Mouse (Mus musculus): ENCODE results near the gene Cyp4f40. TPM values are rescaled to one million over a fixed set of nuclear protein-coding genes. Genes with fewer than 3 reads are reported as not detected.
A peak's percentile ranks its signal among the peaks of the same experiment; 100 is the strongest.
"Not testable (repeated sequence)": the region's sequence is repeated elsewhere in the genome, so short reads cannot be mapped to it uniquely, and the experiment has no call there.

Cyp4f40 gene
- polyA plus RNA-seq (2016; fragmentation: Nextera tagmentation; extraction: Ambion mirVana) = not detected in 2 replicates

GRCm38 (mm10) chr17:32658712-32659111 lies at the start of gene Cyp4f40:
Gene Cyp4f40, plus strand, starts transcription at chr17:32658900.
- no peaks in the 10 kb centered on the region for H3K27me3 ChIP-seq (replicated peaks)

GRCm38 (mm10) chr17:32610231-32610630 lies 48.5 kb upstream of the Cyp4f40 start:
- H3K9me3 ChIP-seq (replicated peaks); H3K27ac ChIP-seq; ATAC-seq; H3K4me3 ChIP-seq; H3K9ac ChIP-seq; H3K4me1 ChIP-seq; H3K36me3 ChIP-seq; H3K4me2 ChIP-seq; H3K27me3 ChIP-seq (replicated peaks): not testable (repeated sequence)
- 52% methylated on average over 3 of the region's 3 CpGs for WGBS (ENCODE audit: insufficient replicate concordance)

More at GRCm38 (mm10) chr17:32658712-32659111, at the start of gene Cyp4f40:
- ATAC-seq = no peak
- H3K9ac ChIP-seq = no peak within 1 kb of the TSS
- H3K27ac ChIP-seq = no peak within 1 kb of the TSS
- WGBS (ENCODE audit: insufficient replicate concordance) = 46% methylated on average over 2 of the region's 2 CpGs
- H3K4me3 ChIP-seq = no peak within 1 kb of the TSS
- no peak within 1 kb of the TSS for H3K4me2 ChIP-seq
- no peaks in the 10 kb centered on the region for H3K36me3 ChIP-seq
- H3K9me3 ChIP-seq (replicated peaks) = no peaks in the 10 kb centered on the region
- H3K4me1 ChIP-seq = no peaks in the 10 kb centered on the region

- WGBS (ENCODE audit: insufficient replicate concordance) = 74% methylated on average over 3 of the region's 3 CpGs
- no peak for ATAC-seq
These were observed 47.8 kb upstream of the Cyp4f40 start for GRCm38 (mm10) chr17:32610896-32611295.

GRCm38 (mm10) chr17:32612417-32612816 lies 46.3 kb upstream of the Cyp4f40 start:
- no peaks in the 10 kb centered on the region for H3K9me3 ChIP-seq (replicated peaks)
- H3K9ac ChIP-seq = no peak overlapping the region
- H3K4me3 ChIP-seq = no peak overlapping the region
- WGBS (ENCODE audit: insufficient replicate concordance) = 29% methylated on average over 3 of the region's 3 CpGs
- H3K27me3 ChIP-seq (replicated peaks) = no peaks in the 10 kb centered on the region
- H3K4me2 ChIP-seq = no peak overlapping the region
- H3K36me3 ChIP-seq = no peaks in the 10 kb centered on the region
- no peak overlapping the region for H3K27ac ChIP-seq
- ATAC-seq = no peak
- no peaks in the 10 kb centered on the region for H3K4me1 ChIP-seq

More at GRCm38 (mm10) chr17:32610896-32611295, 47.8 kb upstream of the Cyp4f40 start:
- H3K4me3 ChIP-seq = no peak overlapping the region
- no peaks in the 10 kb centered on the region for H3K27me3 ChIP-seq (replicated peaks)
- no peaks in the 10 kb centered on the region for H3K9me3 ChIP-seq (replicated peaks)
- H3K4me1 ChIP-seq = no peaks in the 10 kb centered on the region
- no peaks in the 10 kb centered on the region for H3K36me3 ChIP-seq
- no peak overlapping the region for H3K4me2 ChIP-seq
- H3K27ac ChIP-seq = no peak overlapping the region
- no peak overlapping the region for H3K9ac ChIP-seq

GRCm38 (mm10) chr17:32617252-32617651 lies 41.4 kb upstream of the Cyp4f40 start:
- no peak overlapping the region for H3K27ac ChIP-seq
- 45% methylated on average over 1 of the region's 1 CpGs for WGBS (ENCODE audit: insufficient replicate concordance)
- H3K4me1 ChIP-seq = no peaks in the 10 kb centered on the region
- H3K4me2 ChIP-seq = no peak overlapping the region
- no peak for ATAC-seq
- H3K36me3 ChIP-seq = no peaks in the 10 kb centered on the region
- H3K4me3 ChIP-seq = no peak overlapping the region
- H3K27me3 ChIP-seq (replicated peaks) = no peaks in the 10 kb centered on the region
- peaks cover 6% of the 10 kb centered on the region; the same call in 1 of the 2 replicates for H3K9me3 ChIP-seq (replicated peaks)
- H3K9ac ChIP-seq = no peak overlapping the region

- 54% methylated on average over 4 of the region's 4 CpGs for WGBS (ENCODE audit: insufficient replicate concordance)
- not testable (repeated sequence) for H3K4me2 ChIP-seq; ATAC-seq; H3K27me3 ChIP-seq (replicated peaks); H3K27ac ChIP-seq; H3K4me1 ChIP-seq; H3K9ac ChIP-seq; H3K36me3 ChIP-seq; H3K9me3 ChIP-seq (replicated peaks); H3K4me3 ChIP-seq
These were observed 37.7 kb upstream of the Cyp4f40 start, which contains the start of gene Cyp4f37 for GRCm38 (mm10) chr17:32621018-32621417. Gene Cyp4f37, plus strand, starts transcription at chr17:32621309.

- not testable (repeated sequence) for ATAC-seq
- WGBS (ENCODE audit: insufficient replicate concordance) = 70% methylated on average over 7 of the region's 7 CpGs
These were observed 29.0 kb upstream of the Cyp4f40 start for GRCm38 (mm10) chr17:32629726-32630125.

GRCm38 (mm10) chr17:32631936-32632335 lies 26.8 kb upstream of the Cyp4f40 start:
- no peaks in the 10 kb centered on the region for H3K36me3 ChIP-seq
- no peak overlapping the region for H3K27ac ChIP-seq
- peaks cover 4% of the 10 kb centered on the region; the same call in 1 of the 2 replicates for H3K4me1 ChIP-seq
- ATAC-seq = no peak
- H3K9ac ChIP-seq = no peak overlapping the region
- no peaks in the 10 kb centered on the region for H3K9me3 ChIP-seq (replicated peaks)
- no peaks in the 10 kb centered on the region for H3K27me3 ChIP-seq (replicated peaks)
- H3K4me3 ChIP-seq = no peak overlapping the region
- no peak overlapping the region for H3K4me2 ChIP-seq
- 46% methylated on average over 3 of the region's 3 CpGs for WGBS (ENCODE audit: insufficient replicate concordance)

More at GRCm38 (mm10) chr17:32629726-32630125, 29.0 kb upstream of the Cyp4f40 start:
- H3K4me2 ChIP-seq; H3K27ac ChIP-seq; H3K4me1 ChIP-seq; H3K36me3 ChIP-seq; H3K27me3 ChIP-seq (replicated peaks); H3K9ac ChIP-seq; H3K9me3 ChIP-seq (replicated peaks); H3K4me3 ChIP-seq: not testable (repeated sequence)

GRCm38 (mm10) chr17:32634242-32634971 lies 24.3 kb upstream of the Cyp4f40 start:
- 0 out of 2 replicates have a peak, but pooled peaks have one; percentile 27 for ATAC-seq
- not testable (repeated sequence) for H3K4me1 ChIP-seq; H3K27me3 ChIP-seq (replicated peaks); H3K9me3 ChIP-seq (replicated peaks); H3K36me3 ChIP-seq; H3K9ac ChIP-seq; H3K27ac ChIP-seq
- H3K4me3 ChIP-seq = peak overlapping the region; percentile 23; the same call in 1 of the 2 replicates
- H3K4me2 ChIP-seq = peak overlapping the region; percentile 57
- WGBS (ENCODE audit: insufficient replicate concordance) = 80% methylated on average over 9 of the region's 9 CpGs

GRCm38 (mm10) chr17:32634972-32635314 lies 23.8 kb upstream of the Cyp4f40 start:
- no peaks in the 10 kb centered on the region for H3K36me3 ChIP-seq
- no peak overlapping the region for H3K27ac ChIP-seq
- peak; percentile 30; the same call in 1 of the 2 replicates for ATAC-seq
- 1% methylated on average over 17 of the region's 17 CpGs for WGBS (ENCODE audit: insufficient replicate concordance)
- H3K4me3 ChIP-seq = peak overlapping the region; percentile 23; the same call in 1 of the 2 replicates
- H3K27me3 ChIP-seq (replicated peaks) = no peaks in the 10 kb centered on the region
- no peak overlapping the region for H3K9ac ChIP-seq
- no peaks in the 10 kb centered on the region for H3K9me3 ChIP-seq (replicated peaks)
- peaks cover 4% of the 10 kb centered on the region; the same call in 1 of the 2 replicates for H3K4me1 ChIP-seq
- H3K4me2 ChIP-seq = peak overlapping the region; percentile 57

GRCm38 (mm10) chr17:32636341-32636740 lies 22.4 kb upstream of the Cyp4f40 start:
- Histone ChIP-seq H3K9me3 (replicated peaks) (no peaks in the 10 kb centered on the region), H3K36me3 (no peaks in the 10 kb centered on the region), H3K4me1 (peaks cover 4% of the 10 kb centered on the region; the same call in 1 of the 2 replicates), H3K27ac (no peak overlapping the region), H3K27me3 (replicated peaks) (no peaks in the 10 kb centered on the region), H3K9ac (no peak overlapping the region), H3K4me2 (no peak overlapping the region), H3K4me3 (no peak overlapping the region)
- no peak for ATAC-seq
- WGBS (ENCODE audit: insufficient replicate concordance) = 53% methylated on average over 3 of the region's 3 CpGs

- no peak overlapping the region for H3K4me2 ChIP-seq
- H3K27me3 ChIP-seq (replicated peaks) = no peaks in the 10 kb centered on the region
- H3K9me3 ChIP-seq (replicated peaks) = no peaks in the 10 kb centered on the region
- WGBS (ENCODE audit: insufficient replicate concordance) = 64% methylated on average over 2 of the region's 2 CpGs
- no peak overlapping the region for H3K27ac ChIP-seq
- no peak for ATAC-seq
- no peaks in the 10 kb centered on the region for H3K36me3 ChIP-seq
- peaks cover 4% of the 10 kb centered on the region; the same call in 1 of the 2 replicates for H3K4me1 ChIP-seq
- H3K4me3 ChIP-seq = no peak overlapping the region
- no peak overlapping the region for H3K9ac ChIP-seq
These were observed 21.5 kb upstream of the Cyp4f40 start for GRCm38 (mm10) chr17:32637151-32637550.

All from liver, embryonic 12.5 days (tissue).